Mouse (Mus musculus) spleen, adult 2 months (tissue): Measurements from ENCODE around the gene Rnf2.

Experiments
- CTCF ChIP-seq: fragments of 200-500 bp; IDR thresholded peaks from 2 replicates; pipeline ENCODE4 v1.5.1; 2011; ENCODE audit warnings: mild to moderate bottlenecking, inconsistent platforms; ENCODE audit not compliant: insufficient read depth, insufficient read length, insufficient replicate concordance; ENCODE audit errors: extremely low read depth
- POLR2A ChIP-seq: fragments of 200-500 bp; IDR thresholded peaks from 2 replicates; pipeline ENCODE4 v1.6.1; 2011; ENCODE audit warnings: low read depth, low read length, inconsistent platforms

DNA sequence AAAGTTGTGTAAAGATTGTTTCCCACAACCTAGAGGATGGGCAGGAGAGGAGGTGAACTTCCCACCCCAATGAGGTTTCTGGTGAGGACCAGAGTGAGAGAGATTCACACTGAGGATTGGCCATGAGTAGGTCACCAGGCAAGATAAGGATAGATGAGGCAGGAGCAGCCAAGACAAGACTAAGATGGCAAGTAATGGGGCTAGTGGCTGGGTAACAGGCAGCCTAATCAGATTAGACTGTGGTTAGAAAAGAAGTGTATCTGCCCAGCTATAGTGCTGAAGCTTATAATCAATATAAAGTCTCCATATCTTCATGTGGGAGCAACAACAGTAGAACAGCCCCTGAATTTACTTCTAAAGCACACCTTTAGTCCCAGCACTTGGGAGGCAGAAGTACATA lies 6.9 kb downstream of the Rnf2 start:
- TF ChIP-seq CTCF = no peak
- no peak for TF ChIP-seq POLR2A
